Mouse (Mus musculus) heart, postnatal 36 days (tissue): ENCODE results near the gene AB124611. TPM values are rescaled to one million over a fixed set of nuclear protein-coding genes. Genes with fewer than 3 reads are reported as not detected.
A peak's percentile ranks its signal among the peaks of the same experiment; 100 is the strongest.
"Not testable (repeated sequence)": the region's sequence is repeated elsewhere in the genome, so short reads cannot be mapped to it uniquely, and the experiment has no call there.

Source experiments
- DNase-seq, 2 experiments: peaks; one replicate each; pipeline ENCODE4 v3.0.0; 2021 to 2022
- intact Hi-C: fragments of 180-260 bp; cut with DNase I; formaldehyde crosslinking; loops from one replicate; pipeline ENCODE4 v1.15.1; 2025
- total RNA-seq, 2 experiments: library from RNA; stranded (reverse); gene quantifications; 2 replicates each; pipeline ENCODE4 v1.2.3; 2021

The AB124611 gene
- total RNA-seq, result 1 to 10 TPM; 1.8 to 2.0 TPM

GRCm38 (mm10) chr9:21525937-21526633, at the start of gene AB124611:
Gene AB124611 (plus strand): TSS chr9:21526176.
- intact Hi-C loops, result no loop called here

DNA sequence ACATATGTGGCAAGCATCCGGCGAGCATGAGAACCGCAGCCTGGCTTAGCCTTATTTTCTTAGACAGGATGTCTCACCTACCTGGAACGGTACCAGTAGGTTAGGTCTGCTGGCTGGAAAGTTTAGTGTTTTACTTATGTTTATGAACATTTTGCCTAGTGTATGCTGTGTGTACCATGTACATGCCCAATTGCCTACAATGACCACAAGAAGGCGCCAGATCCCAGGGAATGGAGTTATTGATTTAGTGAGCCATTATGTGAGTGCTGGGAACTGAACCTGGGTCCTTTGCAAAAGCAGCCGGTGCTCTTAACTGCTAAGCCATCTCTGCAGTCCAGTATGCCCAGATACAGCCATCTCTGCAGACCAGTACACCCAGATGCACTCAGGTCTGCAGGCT, 48.3 kb upstream of the AB124611 start:
- intact Hi-C loops, result no loop called here
- DNase-seq, result no peak

More at GRCm38 (mm10) chr9:21525937-21526633, at the start of gene AB124611:
- peak in 1 of 2 experiments; percentile 43 for DNase-seq

DNA sequence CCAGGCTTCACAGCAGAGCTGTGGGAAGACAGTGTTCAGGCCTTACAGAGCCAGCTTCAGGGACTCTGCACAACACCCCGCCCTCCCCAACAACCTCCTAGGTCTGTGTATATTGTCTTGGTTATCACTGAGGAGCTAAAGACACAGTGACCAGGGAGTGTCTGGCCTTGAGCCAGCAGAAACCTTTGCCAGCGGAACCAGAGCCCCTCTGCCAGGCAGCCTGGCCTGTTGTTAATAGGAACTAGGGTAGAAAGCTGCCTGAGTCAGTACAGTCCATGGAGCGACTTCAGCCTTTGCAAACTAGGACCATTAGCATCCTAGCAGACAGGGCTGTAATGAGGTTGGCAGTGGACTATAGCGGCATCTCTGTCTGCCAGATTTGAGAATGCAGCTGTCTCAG, 41.9 kb upstream of the AB124611 start:
- intact Hi-C loops, result no loop called here
- no peak for DNase-seq

- DNase-seq, intact Hi-C loops: not testable (repeated sequence)
These were observed 37.7 kb upstream of the AB124611 start for GRCm38 (mm10) chr9:21488246-21488645.

GRCm38 (mm10) chr9:21490696-21491095, 35.3 kb upstream of the AB124611 start:
- no peak for DNase-seq
- intact Hi-C loops, result no loop called here

- no peak for DNase-seq
- intact Hi-C loops, result no loop called here
These were observed 32.1 kb upstream of the AB124611 start for GRCm38 (mm10) chr9:21493907-21494306.

DNA sequence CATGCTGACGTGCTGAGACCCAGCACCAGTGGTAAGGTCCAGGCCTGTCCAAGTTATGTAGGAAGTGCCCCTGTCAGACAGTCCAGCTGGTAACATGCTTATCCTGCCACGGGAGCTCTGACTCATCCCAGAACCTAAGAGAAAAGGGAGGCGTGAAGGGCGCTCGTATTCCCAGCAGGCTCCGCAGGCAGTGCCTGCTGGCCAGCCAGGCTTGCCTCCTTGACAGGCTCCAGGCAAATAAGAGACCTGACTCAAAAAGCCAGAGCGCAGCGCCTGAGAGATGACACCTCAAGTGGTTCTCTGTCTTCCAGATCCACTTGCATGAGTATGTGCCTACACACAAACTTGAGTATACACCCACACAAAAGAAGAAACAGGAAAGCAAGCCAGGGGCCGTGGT, 31.2 kb upstream of the AB124611 start:
- DNase-seq, result no peak
- intact Hi-C loops, result no loop called here

DNA sequence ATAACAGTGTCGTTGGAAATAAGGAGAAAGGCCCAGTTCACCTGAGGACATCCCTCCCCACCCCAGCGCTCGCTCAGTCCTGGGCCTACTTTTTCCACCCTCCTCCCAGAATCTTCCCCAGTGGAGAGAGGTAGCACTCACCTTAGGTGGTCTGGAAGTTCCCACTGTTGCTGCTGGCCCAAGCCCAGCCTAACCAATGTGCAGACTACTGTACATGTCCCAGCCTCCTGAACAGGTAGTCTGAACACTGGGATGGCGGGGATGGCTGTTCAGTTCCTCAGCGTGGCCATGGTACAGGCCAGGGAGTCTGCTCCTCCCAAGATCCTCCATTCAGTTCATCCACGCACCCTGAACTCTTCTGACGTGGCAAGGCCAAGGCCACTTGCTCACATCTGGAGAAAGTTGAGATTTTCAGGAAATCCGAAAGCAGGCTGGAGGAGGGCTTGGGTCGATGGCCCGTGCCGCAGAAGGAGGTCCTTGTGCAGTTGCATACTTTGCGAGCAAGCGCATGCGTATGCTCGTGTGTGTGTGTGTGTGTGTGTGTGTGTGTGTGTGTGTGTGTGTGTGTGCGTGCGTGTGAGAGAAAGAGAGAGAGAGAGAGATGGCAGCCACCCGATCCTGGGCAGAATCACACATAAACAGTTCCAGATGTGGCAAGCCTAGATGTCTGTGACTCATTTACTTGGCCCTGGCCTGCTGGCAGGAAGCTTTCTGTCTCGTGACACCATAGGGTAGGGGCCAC, 29.5 kb upstream of the AB124611 start:
- peak; percentile 49 to 55 for DNase-seq

DNA sequence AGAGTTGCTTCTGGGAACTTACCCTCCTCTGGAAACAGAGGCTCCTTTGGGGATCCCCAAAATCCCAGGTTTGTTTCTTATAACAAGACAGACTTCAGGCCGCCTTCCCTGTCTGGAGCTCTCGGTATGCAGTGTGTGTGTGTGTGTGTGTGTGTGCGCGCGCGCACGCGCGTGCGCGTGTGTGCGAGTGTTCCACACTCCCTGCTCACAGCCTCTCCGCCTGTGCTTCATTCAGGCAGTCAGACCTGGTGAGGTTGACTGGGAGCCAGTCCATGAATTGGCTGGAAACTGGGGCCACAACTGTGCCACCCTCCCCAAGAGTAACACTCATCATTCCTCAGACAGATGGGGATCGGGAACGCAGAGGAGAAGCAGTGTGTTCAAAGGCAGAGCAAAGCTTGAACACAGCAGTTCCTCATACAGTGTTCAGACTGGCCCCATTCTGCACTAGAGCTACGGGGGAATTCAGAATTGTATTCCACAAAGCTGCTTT, 28.9 kb upstream of the AB124611 start:
- DNase-seq, result no peak
- intact Hi-C loops, result no loop called here

More for the DNA sequence above, 29.5 kb upstream of the AB124611 start:
- intact Hi-C loops, result no loop called here

DNA sequence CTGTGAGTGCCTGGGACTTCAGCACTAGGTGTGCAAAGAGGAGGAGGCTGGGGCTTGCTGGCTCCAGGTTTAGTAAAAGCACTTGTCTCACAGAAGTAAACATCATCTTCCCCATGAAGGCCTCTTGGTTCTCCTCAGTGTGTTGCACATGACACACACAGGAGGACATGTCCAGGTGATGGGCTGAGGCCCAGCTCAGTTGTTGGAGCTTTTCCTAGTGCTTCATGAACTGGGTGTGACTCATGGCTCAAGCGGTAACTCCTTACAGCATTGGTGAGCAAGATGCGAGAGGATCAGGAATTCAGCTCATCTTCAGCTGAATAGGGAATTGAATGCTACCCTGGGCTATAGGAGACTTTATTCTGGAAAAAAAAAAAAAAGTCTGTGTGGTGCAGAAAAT, 28.3 kb upstream of the AB124611 start:
- no peak for DNase-seq
- intact Hi-C loops, result no loop called here

- intact Hi-C loops, result no loop called here
These were observed 27.6 kb upstream of the AB124611 start for GRCm38 (mm10) chr9:21498284-21498902.

GRCm38 (mm10) chr9:21503352-21503751, 22.6 kb upstream of the AB124611 start:
- DNase-seq, result no peak
- intact Hi-C loops, result no loop called here

More at GRCm38 (mm10) chr9:21498284-21498902, 27.6 kb upstream of the AB124611 start:
- DNase-seq, result no peak

DNA sequence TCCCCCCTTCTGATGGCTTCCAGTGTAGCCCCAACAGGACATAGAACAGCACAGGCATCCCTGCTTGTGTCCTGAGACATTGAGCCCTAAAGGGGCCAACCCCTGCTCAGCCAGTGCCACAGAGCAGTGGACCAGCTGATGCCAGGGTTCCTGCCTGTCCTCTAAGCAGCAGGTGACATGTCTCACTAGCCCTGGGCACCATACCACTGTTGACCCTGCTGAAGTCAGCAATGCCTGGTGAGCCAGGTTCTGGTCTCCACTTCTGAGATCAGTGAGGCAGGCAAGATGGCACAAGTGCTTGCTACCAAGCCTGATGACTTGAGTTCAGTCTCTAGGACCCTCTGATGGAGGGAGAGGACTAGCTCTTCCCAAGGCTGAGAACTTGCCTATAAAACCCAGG, 20.2 kb upstream of the AB124611 start:
- DNase-seq, result no peak
- intact Hi-C loops, result no loop called here

DNA sequence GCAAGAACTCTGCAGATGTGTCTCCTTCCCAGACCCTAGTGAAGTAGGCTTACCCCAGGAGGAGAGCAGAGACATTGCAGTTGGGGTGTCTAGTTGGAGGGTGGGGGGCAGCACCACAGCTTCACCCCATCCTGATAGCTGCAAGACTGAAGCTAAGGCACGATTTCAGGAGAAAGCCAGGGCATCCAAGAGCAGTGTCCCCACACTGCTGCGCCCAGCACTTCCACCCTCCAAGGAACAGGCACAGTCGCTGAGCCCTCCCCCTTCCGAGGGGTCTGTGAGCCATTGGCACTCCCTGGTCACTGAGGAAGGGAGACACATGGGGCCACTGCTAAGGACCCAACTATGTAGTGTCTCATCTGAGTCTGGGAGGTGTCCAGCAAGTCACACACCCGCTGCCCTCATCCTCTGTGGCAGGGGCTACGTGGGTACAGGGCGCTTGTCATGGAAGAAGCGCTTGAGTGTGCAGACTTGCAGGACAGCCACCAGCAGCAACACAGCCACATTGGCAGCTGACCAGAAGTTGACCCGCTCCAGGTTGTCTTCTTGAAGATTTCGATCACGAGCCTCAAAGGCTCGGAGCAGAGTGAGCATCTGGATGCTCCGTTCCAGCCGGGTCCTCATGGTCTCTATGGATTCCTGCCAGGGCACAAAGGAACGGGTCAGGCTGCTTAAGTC, 18.1 kb upstream of the AB124611 start:
- no peak for DNase-seq
- intact Hi-C loops, result no loop called here

DNA sequence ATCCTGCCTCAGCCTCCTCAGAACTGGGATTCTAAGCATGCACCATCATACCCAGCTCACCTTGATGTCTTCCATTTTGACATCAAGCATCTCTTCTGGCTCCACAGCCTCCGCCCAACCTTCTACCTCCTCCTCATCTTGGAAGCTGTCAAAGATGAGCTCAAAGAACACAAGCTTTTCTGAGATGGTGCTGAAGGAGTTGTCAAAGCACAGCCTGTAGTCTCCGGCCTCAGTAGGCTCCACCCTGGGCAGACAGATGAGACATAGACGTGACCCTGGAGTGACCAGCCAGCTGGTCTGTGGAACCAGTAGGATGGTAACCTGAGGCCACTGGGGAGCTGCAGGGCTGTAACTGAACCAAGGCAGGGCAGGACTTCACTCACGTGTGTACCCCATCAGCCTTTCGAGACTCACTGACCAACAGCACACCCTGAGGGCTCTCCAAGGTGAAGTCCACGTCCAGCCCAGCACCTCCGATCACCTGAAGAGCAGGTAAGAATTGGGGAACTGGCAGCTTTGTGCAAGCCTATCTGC, 17.0 kb upstream of the AB124611 start:
- intact Hi-C loops, result no loop called here
- DNase-seq, result no peak

- intact Hi-C loops, result loop anchor here (2.0 kb wide), 1 partner anchor 37 kb away; the partner anchor contains the start of gene Carm1
- DNase-seq, result peak; percentile 94 to 97
These were observed 15.9 kb upstream of the AB124611 start, which contains the start of gene Tmed1 for GRCm38 (mm10) chr9:21509772-21510688. Gene Tmed1 (minus strand): TSS chr9:21510252.

GRCm38 (mm10) chr9:21510689-21511015, 15.3 kb upstream of the AB124611 start:
- no peak for DNase-seq
- intact Hi-C loops, result loop anchor here (2.0 kb wide), 1 partner anchor 36 kb away; the partner anchor contains the start of gene Carm1

DNA sequence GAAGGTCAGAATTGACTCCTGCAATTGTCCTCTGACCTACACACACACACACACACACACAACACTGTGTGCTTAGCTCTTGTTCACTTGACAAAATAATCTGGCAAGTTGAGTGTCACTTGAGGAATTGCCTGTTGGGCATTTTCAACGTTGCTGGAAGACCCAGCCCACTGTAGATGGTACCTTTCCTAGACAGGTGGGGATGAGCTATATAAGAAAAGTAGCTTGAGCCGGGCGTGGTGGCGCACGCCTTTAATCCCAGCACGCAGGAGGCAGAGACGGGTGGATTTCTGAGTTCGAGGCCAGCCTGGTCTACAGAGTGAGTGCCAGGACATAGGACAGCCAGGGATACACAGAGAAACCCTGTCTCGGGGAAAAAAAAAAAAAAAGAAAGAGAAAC, 14.9 kb upstream of the AB124611 start:
- no peak for DNase-seq
- intact Hi-C loops, result loop anchor here (2.0 kb wide), 1 partner anchor 36 kb away; the partner anchor contains the start of gene Carm1

GRCm38 (mm10) chr9:21513466-21513865, 12.5 kb upstream of the AB124611 start:
- intact Hi-C loops, result no loop called here
- DNase-seq, result no peak
